Mouse (Mus musculus): Measurements from ENCODE around the gene Btnl9.

GRCm38 (mm10) chr11:49202523-49203061 is 15.6 kb upstream of the Btnl9 start:
- TF ChIP-seq CTCF (IDR thresholded peaks at IDR 0.05; ENCODE audit: low read depth) (no peak), EP300 (IDR thresholded peaks at IDR 0.05; ENCODE audit: low read depth) (no peak)

Measured in heart, postnatal 0 days (tissue).